Mouse (Mus musculus) bone marrow macrophage, adult 2 months (primary cell): ENCODE measurements around the gene Crybb1.

Experiments used
- CTCF ChIP-seq: IDR thresholded peaks from 2 replicates; pipeline ENCODE4 v1.5.1; 2012; ENCODE audit warnings: low read depth, mild to moderate bottlenecking, low read length, moderate library complexity
- POLR2A ChIP-seq: IDR thresholded peaks from 2 replicates; pipeline ENCODE4 v1.6.1; 2012; ENCODE audit warnings: mild to moderate bottlenecking, low read depth, low read length, borderline replicate concordance

GRCm38 (mm10) chr5:112302310-112302709 is 46.7 kb downstream of the Crybb1 start:
- TF ChIP-seq POLR2A, result no peak
- no peak for TF ChIP-seq CTCF
